Mouse (Mus musculus) bone marrow, adult 2 months (tissue): ENCODE measurements around the gene Gm26661. TPM values are rescaled to one million over a fixed set of nuclear protein-coding genes. Genes with fewer than 3 reads are reported as not detected.

ENCODE experiments used
- H3K27ac ChIP-seq: fragments of 200-500 bp; 2 replicates; pipeline ENCODE4 v1.5.1; 2012; ENCODE audit warnings: low read depth, mild to moderate bottlenecking, control low read depth, inconsistent platforms, low read length; ENCODE audit not compliant: control insufficient read depth, poor library complexity, insufficient read depth
- H3K4me1 ChIP-seq: fragments of 200-500 bp; 2 replicates; pipeline ENCODE4 v1.6.1; 2011; ENCODE audit warnings: low read length; ENCODE audit not compliant: control insufficient read depth, insufficient read depth
- H3K4me3 ChIP-seq: fragments of 200-500 bp; replicated peaks from 2 replicates; pipeline ENCODE3; 2011; ENCODE audit warnings: mild to moderate bottlenecking, low read depth, low read length, control low read depth; ENCODE audit not compliant: control insufficient read depth
- CTCF ChIP-seq: fragments of 200-500 bp; IDR thresholded peaks from 2 replicates; pipeline ENCODE4 v1.5.1; 2011; ENCODE audit warnings: low read length, control low read depth; ENCODE audit not compliant: control insufficient read depth, insufficient read depth
- POLR2A ChIP-seq: fragments of 200-500 bp; IDR thresholded peaks from 2 replicates; pipeline ENCODE4 v1.6.1; 2011; ENCODE audit warnings: low read depth, mild to moderate bottlenecking, control low read depth, low read length, borderline replicate concordance; ENCODE audit not compliant: control insufficient read depth
- WGBS: fragments of 180-500 bp; shearing (Covaris S2); methylation state at CpG from one replicate; pipeline ENCODE4 v1.1.7; 2018; 5-methylcytosine and 5-hydroxymethylcytosine counted together
- polyA plus RNA-seq: library from polyadenylated mRNA; stranded (reverse); fragments of >200 nt; gene quantifications from 2 replicates; pipeline ENCODE4 v1.2.4, GENCODE M21; 2011; ENCODE audit warnings: low replicate concordance; ENCODE audit not compliant: missing spikeins, insufficient read depth, insufficient read length

The Gm26661 gene
- polyA plus RNA-seq, 1 experiment: not detected

DNA sequence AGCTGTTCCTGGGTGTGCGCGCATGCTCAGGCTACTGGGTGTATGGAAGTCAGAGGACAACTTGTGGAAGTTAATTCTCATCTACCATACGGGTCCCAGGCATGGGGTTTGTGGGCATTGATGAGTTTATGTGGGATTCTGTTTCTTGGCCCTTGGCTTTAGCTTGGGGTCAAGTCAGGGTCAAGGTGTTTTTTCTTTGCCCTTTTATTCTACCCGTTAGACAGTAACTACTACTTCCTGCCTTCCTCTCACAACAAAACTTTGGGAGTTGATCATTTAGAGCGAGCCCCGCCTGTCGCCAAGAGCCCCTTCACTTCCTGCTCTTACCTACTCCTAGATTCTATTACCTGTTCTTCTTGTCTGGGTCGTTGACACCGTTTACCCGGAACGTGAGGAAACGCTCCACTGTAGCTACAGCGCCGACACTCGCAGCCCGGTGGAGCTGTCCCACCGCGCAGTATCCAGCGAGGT, 291 bp upstream of the Gm26661 start:
- H3K4me3 ChIP-seq: no peak overlapping the region
- TF ChIP-seq POLR2A (no peak), CTCF (no peak)
- no peak overlapping the region for H3K27ac ChIP-seq
- WGBS: 11% methylated on average over 19 of the region's 19 CpGs
- H3K4me1 ChIP-seq: no peaks in the 10 kb centered on the region

- TF ChIP-seq POLR2A (no peak), CTCF (no peak)
- H3K27ac ChIP-seq: no peak overlapping the region
- WGBS: 85% methylated on average over 4 of the region's 4 CpGs
- H3K4me3 ChIP-seq: no peak overlapping the region
- no peaks in the 10 kb centered on the region for H3K4me1 ChIP-seq
These were observed 4.6 kb downstream of the Gm26661 start for GRCm38 (mm10) chr14:7795961-7796360.

DNA sequence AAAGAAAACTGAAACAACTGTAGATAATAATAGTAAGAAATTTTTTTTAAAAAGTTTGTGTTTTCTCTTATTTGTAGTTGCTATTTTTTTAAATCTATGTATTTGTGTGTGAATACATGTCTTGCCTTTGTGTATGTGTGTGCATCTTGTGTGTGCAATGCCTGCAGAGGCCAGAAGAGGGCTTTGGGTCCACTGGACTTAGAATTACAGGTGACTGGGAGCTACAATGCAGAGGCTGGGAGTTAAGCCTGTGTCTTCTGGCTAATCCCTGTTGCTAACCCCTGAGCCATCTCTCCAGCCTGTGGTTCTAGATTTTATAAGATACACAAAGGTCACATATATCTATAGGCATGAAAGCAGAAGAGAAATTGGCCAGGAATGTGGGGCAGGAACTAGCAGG, 9.2 kb downstream of the Gm26661 start:
- TF ChIP-seq CTCF: no peak
- Histone ChIP-seq H3K4me1 (no peaks in the 10 kb centered on the region), H3K4me3 (no peak overlapping the region)

GRCm38 (mm10) chr14:7801831-7802230, 10.4 kb downstream of the Gm26661 start:
- Histone ChIP-seq H3K27ac (no peak overlapping the region), H3K4me1 (no peaks in the 10 kb centered on the region), H3K4me3 (no peak overlapping the region)
- TF ChIP-seq CTCF (peak; percentile 32; the same call in 1 of the 2 replicates), POLR2A (no peak)
- 10% methylated on average over 4 of the region's 4 CpGs for WGBS

More for the DNA sequence above, 9.2 kb downstream of the Gm26661 start:
- H3K27ac ChIP-seq: no peak overlapping the region

DNA sequence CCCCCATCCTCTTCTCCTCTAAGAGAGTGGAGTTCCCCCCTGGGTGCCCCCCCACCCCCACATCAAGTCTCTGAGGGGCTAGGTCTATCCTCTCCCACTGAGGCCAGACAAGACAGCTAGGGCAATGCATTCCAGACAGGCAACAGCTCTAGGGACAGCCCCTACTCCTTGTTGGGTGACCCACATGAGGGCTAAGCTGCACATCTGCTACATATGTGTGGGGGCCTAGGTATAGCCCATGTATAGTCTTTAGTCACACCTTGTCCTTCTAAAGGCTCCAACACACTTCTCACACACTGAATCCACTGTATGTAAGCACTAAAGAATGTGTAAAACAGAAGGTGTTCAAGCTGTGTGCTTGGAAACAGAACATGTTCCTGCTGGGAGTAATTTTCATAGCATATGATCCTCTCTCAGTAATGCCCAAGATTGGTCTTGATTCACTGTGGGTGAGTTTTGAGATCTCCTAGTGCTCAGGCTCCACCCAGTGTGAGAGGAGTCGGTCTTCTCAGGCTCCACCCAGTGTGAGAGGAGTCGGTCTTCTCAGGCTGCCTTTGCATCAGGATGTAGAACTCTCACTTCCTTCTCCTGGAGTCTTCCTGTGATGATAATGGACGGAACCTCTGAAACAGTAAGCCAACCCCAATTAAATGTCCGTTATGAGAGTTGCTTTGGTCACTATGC, 12.6 kb downstream of the Gm26661 start:
- H3K4me3 ChIP-seq: no peak overlapping the region
- 17% methylated on average over 4 of the region's 4 CpGs for WGBS
- no peaks in the 10 kb centered on the region for H3K4me1 ChIP-seq
- no peak for TF ChIP-seq CTCF
- no peak for TF ChIP-seq POLR2A
- no peak overlapping the region for H3K27ac ChIP-seq

DNA sequence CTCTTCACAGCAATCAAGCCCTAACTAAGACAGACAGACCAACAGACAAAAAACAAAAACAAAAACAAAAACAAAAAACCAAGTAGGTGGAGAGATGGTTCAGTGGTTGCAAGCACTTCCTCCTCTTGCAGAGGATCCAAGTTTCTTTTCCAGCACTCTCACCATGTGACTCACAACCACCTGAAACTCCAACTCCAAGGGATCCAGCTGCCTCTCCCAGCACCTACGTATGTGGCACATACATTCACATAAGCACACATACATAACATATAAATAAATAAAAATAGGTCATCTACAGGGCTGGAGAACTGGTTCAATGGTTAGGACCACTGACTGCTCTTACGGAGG, 13.1 kb downstream of the Gm26661 start:
- Histone ChIP-seq H3K4me1 (no peaks in the 10 kb centered on the region), H3K4me3 (no peak overlapping the region), H3K27ac (no peak overlapping the region)
- TF ChIP-seq CTCF: no peak
- TF ChIP-seq POLR2A: no peak
- 75% methylated on average over 2 of the region's 2 CpGs for WGBS

DNA sequence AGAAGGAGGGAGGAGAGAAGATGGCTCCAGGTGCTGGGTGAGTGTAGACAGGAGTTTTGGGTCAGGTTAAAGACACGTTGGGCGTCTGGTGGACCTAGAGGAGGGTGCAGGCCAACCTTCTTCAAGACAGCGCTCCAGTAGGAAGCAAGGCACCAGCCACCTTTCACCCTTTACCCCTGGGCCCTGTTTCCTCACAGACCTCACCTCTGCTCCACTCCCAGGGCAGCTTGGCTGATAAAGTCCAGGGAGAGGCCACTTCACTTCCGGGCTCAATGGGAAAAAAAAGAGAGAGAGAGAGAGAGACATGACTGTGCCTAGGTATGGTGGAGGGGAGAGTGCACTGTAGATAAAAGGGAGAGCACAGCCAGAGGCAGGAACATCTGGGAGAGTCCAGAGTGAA, 16.3 kb downstream of the Gm26661 start:
- 74% methylated on average over 4 of the region's 4 CpGs for WGBS
- H3K4me3 ChIP-seq: no peak overlapping the region
- no peak overlapping the region for H3K27ac ChIP-seq
- H3K4me1 ChIP-seq: no peaks in the 10 kb centered on the region
- TF ChIP-seq POLR2A (no peak), CTCF (no peak)

GRCm38 (mm10) chr14:7808501-7808981, 17.2 kb downstream of the Gm26661 start:
- Histone ChIP-seq H3K27ac (no peak overlapping the region), H3K4me3 (no peak overlapping the region), H3K4me1 (no peaks in the 10 kb centered on the region)
- WGBS: 75% methylated on average over 11 of the region's 11 CpGs
- TF ChIP-seq POLR2A (no peak), CTCF (no peak)

GRCm38 (mm10) chr14:7809043-7809955, 17.9 kb downstream of the Gm26661 start:
- 83% methylated on average over 12 of the region's 12 CpGs for WGBS
- Histone ChIP-seq H3K4me3 (no peak overlapping the region), H3K4me1 (no peaks in the 10 kb centered on the region), H3K27ac (no peak overlapping the region)
- no peak for TF ChIP-seq POLR2A
